Mouse (Mus musculus) limb, embryonic 10.5 days (tissue): Measurements from ENCODE around the gene Lrmda. TPM values are rescaled to one million over a fixed set of nuclear protein-coding genes. Genes with fewer than 3 reads are reported as not detected.
A peak's percentile ranks its signal among the peaks of the same experiment; 100 is the strongest.

Source experiments
- DNase-seq: peaks from one replicate; pipeline ENCODE4 v3.0.0-alpha.2; 2017; ENCODE audit warnings: low spot score
- H3K27ac ChIP-seq: fragments of 300-500 bp; sonication (generic); 2 replicates; pipeline ENCODE4 v1.5.1; 2016; ENCODE audit warnings: mild to moderate bottlenecking
- H3K27me3 ChIP-seq: fragments of 300-500 bp; sonication (generic); 2 replicates; pipeline ENCODE4 v1.6.1; 2016; ENCODE audit warnings: low read depth, mild to moderate bottlenecking; ENCODE audit not compliant: poor library complexity, severe bottlenecking
- H3K36me3 ChIP-seq: fragments of 300-500 bp; sonication (generic); 2 replicates; pipeline ENCODE4 v1.6.1; 2016; ENCODE audit warnings: mild to moderate bottlenecking, moderate library complexity
- H3K4me1 ChIP-seq: fragments of 300-500 bp; sonication (generic); 2 replicates; pipeline ENCODE4 v1.6.1; 2016
- H3K4me3 ChIP-seq: fragments of 300-500 bp; sonication (generic); 2 replicates; pipeline ENCODE4 v1.5.1; 2016; ENCODE audit warnings: mild to moderate bottlenecking, moderate library complexity
- H3K9me3 ChIP-seq: fragments of 300-500 bp; sonication (generic); replicated peaks from 2 replicates; pipeline ENCODE4 v1.6.1; 2016; ENCODE audit warnings: mild to moderate bottlenecking
- WGBS: fragments of 180-500 bp; shearing (Covaris S2); methylation state at CpG from one replicate; pipeline ENCODE4 v1.1.7; 2016; 5-methylcytosine and 5-hydroxymethylcytosine counted together
- polyA plus RNA-seq: library from polyadenylated mRNA; unstranded; fragments of >200 nt; fragmentation: Nextera tagmentation; extraction: Ambion mirVana; gene quantifications from 2 replicates; pipeline ENCODE4 v1.2.1, GENCODE M21; 2016

The Lrmda gene
- polyA plus RNA-seq, 1 experiment from 2014 or later = 0.48 TPM

GRCm38 (mm10) chr14:21999588-21999987 lies 19.9 kb upstream of the Lrmda start:
- WGBS = 93% methylated on average over 4 of the region's 4 CpGs
- Histone ChIP-seq H3K27me3 (peaks cover 57% of the 10 kb centered on the region), H3K4me3 (no peak overlapping the region), H3K4me1 (peaks cover 13% of the 10 kb centered on the region), H3K36me3 (no peaks in the 10 kb centered on the region), H3K9me3 (no peaks in the 10 kb centered on the region), H3K27ac (no peak overlapping the region)
- DNase-seq = no peak

GRCm38 (mm10) chr14:22003231-22003630 lies 16.3 kb upstream of the Lrmda start:
- Histone ChIP-seq H3K9me3 (no peaks in the 10 kb centered on the region), H3K27ac (no peak overlapping the region), H3K4me3 (no peak overlapping the region), H3K36me3 (no peaks in the 10 kb centered on the region), H3K4me1 (no peaks in the 10 kb centered on the region; the same call in 1 of the 2 replicates), H3K27me3 (peaks cover 60% of the 10 kb centered on the region)
- WGBS = 82% methylated on average over 1 of the region's 1 CpGs
- no peak for DNase-seq

GRCm38 (mm10) chr14:22003631-22004030 lies 15.9 kb upstream of the Lrmda start:
- H3K4me3 ChIP-seq = no peak overlapping the region
- peaks cover 62% of the 10 kb centered on the region for H3K27me3 ChIP-seq
- no peaks in the 10 kb centered on the region for H3K36me3 ChIP-seq
- H3K4me1 ChIP-seq = no peaks in the 10 kb centered on the region; the same call in 1 of the 2 replicates
- no peaks in the 10 kb centered on the region for H3K9me3 ChIP-seq
- DNase-seq = no peak
- H3K27ac ChIP-seq = no peak overlapping the region
- WGBS = 79% methylated on average over 4 of the region's 4 CpGs

GRCm38 (mm10) chr14:22004943-22005342 lies 14.6 kb upstream of the Lrmda start:
- no peaks in the 10 kb centered on the region for H3K9me3 ChIP-seq
- peaks cover 54% of the 10 kb centered on the region for H3K27me3 ChIP-seq
- H3K27ac ChIP-seq = no peak overlapping the region
- H3K4me1 ChIP-seq = no peaks in the 10 kb centered on the region; the same call in 1 of the 2 replicates
- no peak overlapping the region for H3K4me3 ChIP-seq
- DNase-seq = no peak
- H3K36me3 ChIP-seq = no peaks in the 10 kb centered on the region
- 18% methylated on average over 4 of the region's 4 CpGs for WGBS

- Histone ChIP-seq H3K36me3 (no peaks in the 10 kb centered on the region), H3K4me3 (no peak overlapping the region), H3K9me3 (no peaks in the 10 kb centered on the region), H3K4me1 (no peaks in the 10 kb centered on the region; the same call in 1 of the 2 replicates), H3K27me3 (peaks cover 70% of the 10 kb centered on the region), H3K27ac (no peak overlapping the region)
- DNase-seq = no peak
- WGBS = 90% methylated on average over 6 of the region's 6 CpGs
Measured at GRCm38 (mm10) chr14:22007006-22007405, 12.5 kb upstream of the Lrmda start.

GRCm38 (mm10) chr14:22014315-22014714 lies 5.2 kb upstream of the Lrmda start:
- Histone ChIP-seq H3K27ac (no peak overlapping the region), H3K36me3 (no peaks in the 10 kb centered on the region), H3K27me3 (peaks cover 87% of the 10 kb centered on the region), H3K9me3 (no peaks in the 10 kb centered on the region), H3K4me3 (no peak overlapping the region), H3K4me1 (peaks cover 3% of the 10 kb centered on the region)
- no peak for DNase-seq
- WGBS = 91% methylated on average over 5 of the region's 5 CpGs

- Histone ChIP-seq H3K27ac (no peak overlapping the region), H3K36me3 (no peaks in the 10 kb centered on the region), H3K4me1 (peaks cover 8% of the 10 kb centered on the region), H3K27me3 (peaks cover 92% of the 10 kb centered on the region), H3K9me3 (no peaks in the 10 kb centered on the region), H3K4me3 (no peak overlapping the region)
- WGBS = 57% methylated on average over 4 of the region's 4 CpGs
- no peak for DNase-seq
Measured at GRCm38 (mm10) chr14:22014781-22015180, 4.7 kb upstream of the Lrmda start.

- H3K27me3 ChIP-seq = peaks cover 97% of the 10 kb centered on the region
- no peaks in the 10 kb centered on the region for H3K9me3 ChIP-seq
- no peaks in the 10 kb centered on the region for H3K36me3 ChIP-seq
- peaks cover 17% of the 10 kb centered on the region for H3K4me1 ChIP-seq
- 71% methylated on average over 5 of the region's 5 CpGs for WGBS
- DNase-seq = no peak
- H3K27ac ChIP-seq = no peak overlapping the region
- H3K4me3 ChIP-seq = no peak overlapping the region
Measured at GRCm38 (mm10) chr14:22017011-22017410, 2.5 kb upstream of the Lrmda start.

GRCm38 (mm10) chr14:22019949-22020845 lies 685 bp downstream of the Lrmda start:
- H3K27me3 ChIP-seq = peaks cover 87% of the 10 kb centered on the region

GRCm38 (mm10) chr14:22020885-22021284 lies 1.4 kb downstream of the Lrmda start:
- DNase-seq = peak; percentile 50
- WGBS = 11% methylated on average over 2 of the region's 2 CpGs

More at GRCm38 (mm10) chr14:22019949-22020845, 685 bp downstream of the Lrmda start:
- Histone ChIP-seq H3K4me3 (peak overlapping the region; percentile 50), H3K27ac (peak overlapping the region; percentile 71), H3K9me3 (no peaks in the 10 kb centered on the region), H3K4me1 (peaks cover 17% of the 10 kb centered on the region), H3K36me3 (no peaks in the 10 kb centered on the region)
- 36% methylated on average over 12 of the region's 12 CpGs for WGBS
- no peak for DNase-seq

GRCm38 (mm10) chr14:22023533-22023932 lies 4.0 kb downstream of the Lrmda start:
- H3K36me3 ChIP-seq = no peaks in the 10 kb centered on the region
- no peak overlapping the region for H3K4me3 ChIP-seq
- no peaks in the 10 kb centered on the region for H3K9me3 ChIP-seq
- no peak for DNase-seq
- H3K27ac ChIP-seq = no peak overlapping the region
- peaks cover 17% of the 10 kb centered on the region for H3K4me1 ChIP-seq
- WGBS = 89% methylated on average over 4 of the region's 4 CpGs
- peaks cover 70% of the 10 kb centered on the region for H3K27me3 ChIP-seq

More at GRCm38 (mm10) chr14:22020885-22021284, 1.4 kb downstream of the Lrmda start:
- Histone ChIP-seq H3K27ac (no peak overlapping the region), H3K4me3 (no peak overlapping the region), H3K9me3 (no peaks in the 10 kb centered on the region), H3K27me3 (peaks cover 83% of the 10 kb centered on the region), H3K4me1 (peaks cover 17% of the 10 kb centered on the region), H3K36me3 (no peaks in the 10 kb centered on the region)

GRCm38 (mm10) chr14:22035900-22036299 lies 16.4 kb downstream of the Lrmda start:
- H3K36me3 ChIP-seq = no peaks in the 10 kb centered on the region
- no peak overlapping the region for H3K4me3 ChIP-seq
- H3K27me3 ChIP-seq = peaks cover 81% of the 10 kb centered on the region
- no peaks in the 10 kb centered on the region for H3K9me3 ChIP-seq
- DNase-seq = no peak
- no peak overlapping the region for H3K27ac ChIP-seq
- peaks cover 21% of the 10 kb centered on the region; the same call in 1 of the 2 replicates for H3K4me1 ChIP-seq
- WGBS = 52% methylated on average over 3 of the region's 3 CpGs

- peaks cover 21% of the 10 kb centered on the region; the same call in 1 of the 2 replicates for H3K4me1 ChIP-seq
- no peak for DNase-seq
- H3K27ac ChIP-seq = no peak overlapping the region
- no peak overlapping the region for H3K4me3 ChIP-seq
- H3K9me3 ChIP-seq = no peaks in the 10 kb centered on the region
- H3K27me3 ChIP-seq = peaks cover 85% of the 10 kb centered on the region
- WGBS = 61% methylated on average over 6 of the region's 6 CpGs
- no peaks in the 10 kb centered on the region for H3K36me3 ChIP-seq
Measured at GRCm38 (mm10) chr14:22036338-22036737, 16.8 kb downstream of the Lrmda start.
